Mouse (Mus musculus) splenic B cell, adult 2 months (primary cell): Measurements from ENCODE around the gene Tinagl1.

Source experiments
- DNase-seq: peaks from one replicate; pipeline ENCODE4 v3.0.0-alpha.2; 2011; ENCODE audit warnings: low read depth, low spot score
- H3K27me3 ChIP-seq: 2 replicates; pipeline ENCODE4 v1.6.1; 2012; ENCODE audit warnings: mild to moderate bottlenecking, low read length, moderate library complexity, mixed read lengths; ENCODE audit not compliant: control insufficient read depth, poor library complexity, insufficient read depth, severe bottlenecking
- H3K36me3 ChIP-seq: 2 replicates; pipeline ENCODE4 v1.6.1; 2012; ENCODE audit warnings: mild to moderate bottlenecking, low read length, moderate library complexity, mixed read lengths; ENCODE audit not compliant: control insufficient read depth, poor library complexity, insufficient read depth, severe bottlenecking

Gene Tinagl1

DNA sequence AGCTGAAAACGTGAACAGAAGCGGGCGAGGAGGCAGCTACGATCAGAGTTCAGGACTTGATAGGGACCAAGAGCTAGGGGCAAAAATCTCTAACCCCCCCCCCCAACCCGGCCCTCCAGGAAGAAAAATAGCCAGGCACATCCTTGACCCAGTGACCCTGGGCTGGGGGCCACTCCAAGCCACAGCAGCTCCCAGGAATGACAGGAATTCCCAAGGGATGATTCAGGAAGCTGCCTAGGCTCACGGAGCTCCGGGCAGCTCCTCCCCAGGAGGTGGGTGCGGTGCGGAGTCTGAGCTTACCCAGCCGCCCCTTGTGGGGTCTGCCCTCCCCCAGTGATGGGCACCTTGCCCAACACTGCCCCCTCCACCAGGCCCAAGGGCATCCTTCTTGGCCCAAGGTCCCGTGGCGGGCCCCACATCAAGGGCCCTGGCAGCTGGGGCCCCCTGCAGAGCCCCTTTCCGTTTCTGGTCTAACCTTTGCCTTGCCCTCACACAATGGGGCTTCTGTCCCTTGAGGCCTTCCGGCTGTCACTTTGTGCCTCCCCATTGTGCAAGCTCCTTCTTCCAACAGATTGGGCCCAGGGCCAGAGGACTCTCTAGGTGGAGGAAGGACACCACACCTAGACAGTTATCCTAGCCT is at the start of gene Tinagl1:
TSS of gene Tinagl1 (minus strand) at position 51 of the 640 bp plus-strand sequence.
- Histone ChIP-seq H3K27me3 (no peaks in the 10 kb centered on the region), H3K36me3 (no peaks in the 10 kb centered on the region)
- no peak for DNase-seq

DNA sequence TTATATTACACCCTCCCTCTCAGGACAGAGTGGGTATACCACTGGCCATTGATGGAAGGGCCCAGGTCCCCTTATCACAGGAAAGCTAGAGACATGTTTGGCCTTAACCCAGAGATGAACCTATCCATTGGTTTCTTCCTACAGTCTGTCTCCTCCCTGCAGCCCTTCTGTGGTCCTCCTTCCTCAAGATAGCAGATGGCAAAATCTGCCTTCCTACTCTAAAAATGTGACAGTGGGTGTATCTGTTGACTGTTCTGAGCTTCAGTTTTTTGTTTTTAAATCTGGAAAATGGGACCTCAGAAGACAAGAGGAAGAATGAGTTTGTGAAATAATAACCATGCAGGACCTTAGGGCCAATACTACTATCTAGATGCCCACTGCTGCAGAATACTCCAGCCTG is 49.1 kb upstream of the Tinagl1 start:
- no peak for DNase-seq
- no peaks in the 10 kb centered on the region for H3K27me3 ChIP-seq
- no peaks in the 10 kb centered on the region for H3K36me3 ChIP-seq

DNA sequence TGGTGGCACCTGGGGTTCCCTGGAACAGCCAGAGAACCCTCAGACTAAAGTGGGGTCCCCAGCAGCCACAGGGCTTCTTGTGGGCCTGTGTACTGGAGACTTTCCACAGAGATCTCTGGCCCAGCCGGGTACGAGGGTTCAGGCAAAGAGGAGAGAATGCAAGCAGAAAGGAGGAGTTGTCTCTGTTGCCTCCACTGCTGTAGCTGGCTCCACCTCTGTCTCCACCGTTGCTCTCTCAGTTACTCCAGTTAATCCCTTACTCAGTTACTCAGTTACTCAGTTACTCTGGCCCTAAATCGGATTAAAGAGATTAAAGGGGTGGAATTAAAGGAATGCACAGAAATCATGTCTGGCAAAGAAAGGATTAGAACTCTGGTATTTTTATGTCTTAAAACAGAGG is 47.3 kb upstream of the Tinagl1 start, which contains the start of gene Gm853:
TSS of gene Gm853 (minus strand) at position 223 of the 400 bp plus-strand sequence.
- Histone ChIP-seq H3K27me3 (no peaks in the 10 kb centered on the region), H3K36me3 (no peaks in the 10 kb centered on the region)
- DNase-seq, result no peak

DNA sequence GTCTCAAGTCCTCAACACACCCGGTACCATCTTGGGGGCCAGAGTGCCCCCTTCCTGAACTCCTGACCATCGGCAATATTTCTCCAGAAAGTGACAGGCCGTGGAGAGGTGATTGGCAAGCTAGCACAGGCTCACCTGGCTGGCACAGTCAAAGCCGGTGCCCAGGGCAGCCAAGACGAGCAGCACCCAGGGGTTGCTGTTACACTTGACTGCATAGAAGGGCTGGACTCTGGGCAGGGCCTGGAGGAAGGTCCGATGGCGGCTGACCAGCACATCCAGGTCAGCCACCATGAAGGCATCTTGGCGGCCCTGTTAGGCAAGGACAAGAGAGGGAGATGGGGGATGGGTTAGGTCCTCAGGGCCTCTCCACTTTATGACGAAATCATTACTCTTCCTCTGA is 45.3 kb upstream of the Tinagl1 start:
- Histone ChIP-seq H3K27me3 (no peaks in the 10 kb centered on the region), H3K36me3 (no peaks in the 10 kb centered on the region)
- DNase-seq, result no peak

DNA sequence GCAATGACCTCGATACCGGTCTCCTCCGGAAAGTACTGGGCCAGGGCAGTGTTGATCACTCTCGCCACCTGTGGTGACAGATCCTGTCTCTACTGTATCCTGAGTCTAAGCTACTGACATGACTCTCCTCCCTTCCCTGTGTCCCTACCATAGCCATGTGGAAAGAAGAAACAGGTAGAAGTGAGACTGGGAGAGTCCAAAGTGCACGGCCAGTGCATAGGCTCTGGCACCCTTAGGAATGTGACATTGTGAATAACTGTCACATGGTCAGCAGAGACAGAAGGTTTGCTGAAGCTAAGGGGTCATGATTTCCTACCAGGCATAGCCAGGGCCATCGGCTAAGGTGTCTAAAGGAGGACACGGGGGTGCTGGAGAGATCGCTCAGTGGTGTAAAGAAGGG is 40.5 kb upstream of the Tinagl1 start:
- Histone ChIP-seq H3K36me3 (no peaks in the 10 kb centered on the region), H3K27me3 (no peaks in the 10 kb centered on the region)
- no peak for DNase-seq

DNA sequence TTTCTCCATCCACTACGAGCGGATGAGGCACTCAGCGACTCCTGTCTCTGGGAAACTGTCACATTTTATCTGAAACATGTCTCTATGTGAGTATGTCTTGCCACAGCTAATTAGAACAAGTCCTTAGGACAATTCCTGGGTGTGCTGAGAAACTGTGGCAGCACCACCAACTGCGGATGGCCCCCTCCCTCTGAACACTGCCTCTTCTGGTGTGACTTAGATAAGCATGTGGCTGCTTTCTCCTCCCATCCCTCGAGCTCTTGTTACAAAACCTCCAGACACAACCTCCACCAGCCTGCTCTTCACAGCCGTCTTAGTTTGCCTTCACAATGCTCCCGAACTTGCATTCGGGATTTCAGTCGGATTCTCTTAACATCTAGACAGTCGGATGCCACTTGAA is 38.9 kb upstream of the Tinagl1 start:
- Histone ChIP-seq H3K27me3 (no peaks in the 10 kb centered on the region), H3K36me3 (no peaks in the 10 kb centered on the region)
- no peak for DNase-seq

DNA sequence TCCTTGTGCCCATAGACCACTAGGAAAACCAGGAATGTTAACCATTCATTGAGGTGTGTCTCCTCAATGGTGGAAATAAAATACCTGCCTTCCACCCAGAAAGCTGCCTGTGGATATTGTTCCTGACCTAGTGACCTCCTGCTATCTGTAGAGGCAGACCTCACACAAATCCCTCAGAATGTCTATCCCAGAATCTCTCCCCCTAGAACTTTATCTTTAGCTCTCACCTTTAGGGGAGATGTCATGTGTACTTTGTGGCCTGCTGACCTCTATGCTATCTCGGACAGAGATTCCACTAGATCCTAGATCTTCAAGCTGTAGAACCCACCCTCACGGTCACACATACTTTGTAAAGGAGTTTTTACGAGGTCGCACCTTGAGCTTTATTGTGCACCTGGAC is 38.3 kb upstream of the Tinagl1 start:
- Histone ChIP-seq H3K36me3 (no peaks in the 10 kb centered on the region), H3K27me3 (no peaks in the 10 kb centered on the region)
- DNase-seq, result no peak

DNA sequence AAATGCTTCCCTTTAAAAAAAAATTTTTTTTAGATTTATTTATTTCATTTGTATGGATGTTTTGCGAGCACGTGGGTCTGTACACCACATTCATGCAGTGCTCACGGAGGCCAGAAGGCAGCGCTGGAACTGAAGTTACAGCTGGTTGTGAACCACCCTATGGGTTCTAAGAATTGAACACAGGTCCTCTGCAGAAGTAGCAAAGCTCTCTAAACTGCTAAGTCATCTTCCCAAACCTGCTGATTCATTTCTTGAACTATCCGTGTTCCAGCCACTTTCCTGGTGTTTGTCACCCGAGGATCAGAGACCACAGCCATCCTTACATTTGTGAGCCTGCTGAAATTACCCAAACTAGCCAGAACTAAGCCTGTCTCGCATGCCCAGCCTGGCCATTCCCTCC is 37.5 kb upstream of the Tinagl1 start:
- Histone ChIP-seq H3K27me3 (no peaks in the 10 kb centered on the region), H3K36me3 (no peaks in the 10 kb centered on the region)
- no peak for DNase-seq

DNA sequence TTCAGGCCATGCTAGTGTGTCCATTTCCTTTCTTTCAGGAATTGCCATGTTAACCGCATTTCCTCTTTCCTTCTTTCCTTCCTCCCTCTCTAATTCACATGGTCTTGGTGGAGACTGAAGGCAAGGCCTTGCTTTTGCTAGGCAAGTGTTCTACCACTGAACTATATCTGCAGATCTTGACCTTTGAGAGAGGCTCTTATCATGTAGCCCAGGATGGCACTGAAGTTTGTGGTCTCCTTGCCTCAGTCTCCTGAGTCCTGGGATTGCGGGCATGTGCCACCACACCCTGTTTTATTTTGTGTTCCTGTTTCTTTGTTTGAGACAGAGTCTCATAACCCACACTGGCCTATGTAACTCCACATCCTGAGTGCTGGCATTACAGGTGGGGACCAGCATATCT is 36.9 kb upstream of the Tinagl1 start:
- H3K27me3 ChIP-seq, result no peaks in the 10 kb centered on the region
- H3K36me3 ChIP-seq, result no peaks in the 10 kb centered on the region
- DNase-seq, result no peak

DNA sequence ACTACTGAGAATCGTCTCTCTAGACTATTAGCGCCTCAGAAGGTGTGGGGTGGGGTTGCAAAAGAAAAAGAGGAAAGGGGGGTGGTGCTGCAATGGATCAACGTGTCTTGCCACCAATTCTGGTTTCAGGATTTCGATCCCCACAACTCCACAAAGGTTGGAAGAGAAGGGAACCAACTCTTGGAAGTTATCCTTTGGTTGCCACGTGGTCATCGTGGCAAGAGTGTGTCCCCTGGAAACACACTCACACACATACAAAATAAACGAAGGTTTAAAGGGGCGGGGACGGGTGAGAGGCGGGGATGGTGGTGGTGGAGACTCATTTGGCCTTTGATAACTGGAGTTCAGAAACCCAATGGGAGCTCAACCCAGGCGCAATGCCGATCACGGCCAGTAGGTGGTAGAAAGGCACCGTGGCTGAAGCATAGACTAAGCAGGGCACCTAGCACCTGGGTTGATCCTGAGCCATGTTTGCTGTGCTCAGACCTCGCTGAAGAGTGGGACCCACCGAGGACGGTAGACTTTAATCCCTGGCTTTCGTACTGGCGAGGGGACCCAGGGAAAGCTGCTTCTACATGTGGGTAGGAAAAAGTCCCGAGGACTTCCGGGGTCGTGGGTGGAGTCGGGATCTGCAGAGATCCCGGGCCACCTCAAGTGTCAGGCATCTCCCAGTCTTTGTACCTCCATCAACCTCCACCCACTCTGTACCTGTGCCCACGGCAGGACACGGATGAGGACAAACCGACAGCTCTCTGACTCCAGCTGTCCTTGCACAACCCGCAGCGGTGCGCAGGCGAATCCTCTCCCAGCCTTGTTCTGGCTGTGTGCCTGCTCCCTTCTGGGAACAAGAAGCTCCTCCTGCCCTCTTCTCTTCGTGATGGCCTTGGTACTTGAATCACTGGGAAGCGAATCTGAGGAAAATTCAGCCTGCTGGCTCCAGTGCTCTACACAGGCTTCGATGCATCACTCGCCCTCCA is 24.1 kb upstream of the Tinagl1 start:
- Histone ChIP-seq H3K27me3 (no peaks in the 10 kb centered on the region), H3K36me3 (no peaks in the 10 kb centered on the region)
- DNase-seq, result peak; percentile 67

DNA sequence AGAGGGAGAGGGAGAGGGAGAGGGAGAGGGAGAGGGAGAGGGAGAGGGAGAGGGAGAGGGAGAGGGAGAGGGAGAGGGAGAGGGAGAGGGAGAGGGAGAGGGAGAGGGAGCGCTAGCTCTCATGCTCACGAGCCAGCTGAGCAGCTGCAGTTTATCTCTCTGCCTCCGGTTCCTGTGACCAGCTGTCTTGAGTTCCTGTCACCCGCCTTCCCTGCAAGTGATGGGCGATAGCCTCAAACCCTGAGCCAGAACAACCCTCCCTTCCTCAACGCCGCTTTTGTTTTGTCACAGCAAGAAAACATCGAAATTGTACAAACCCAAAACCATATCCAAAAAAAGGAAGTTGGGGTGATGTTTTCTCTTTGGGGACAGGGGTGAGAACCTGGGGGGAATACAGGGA is 21.6 kb upstream of the Tinagl1 start:
- no peaks in the 10 kb centered on the region for H3K36me3 ChIP-seq
- H3K27me3 ChIP-seq, result no peaks in the 10 kb centered on the region
- DNase-seq, result no peak

DNA sequence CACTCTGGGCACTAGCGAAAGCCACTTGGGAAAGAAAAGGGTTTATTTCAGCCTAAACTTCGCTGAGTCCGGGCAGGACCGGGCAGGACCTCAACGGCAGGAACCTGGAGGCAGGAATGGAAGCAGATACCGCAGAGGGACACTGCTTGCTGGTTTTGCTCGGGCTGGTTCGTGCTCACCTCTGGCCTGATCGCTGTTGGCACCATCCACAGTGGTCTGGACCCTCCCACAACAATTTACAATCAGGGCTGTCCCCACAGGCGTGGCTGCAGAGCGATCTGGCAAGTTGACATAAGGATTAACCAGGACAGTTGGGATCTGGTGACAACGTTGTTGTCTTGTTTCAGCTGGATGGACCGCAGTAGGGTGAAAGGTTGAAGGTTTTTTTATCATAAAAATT is 21.0 kb upstream of the Tinagl1 start:
- Histone ChIP-seq H3K36me3 (no peaks in the 10 kb centered on the region), H3K27me3 (no peaks in the 10 kb centered on the region)
- DNase-seq, result no peak

DNA sequence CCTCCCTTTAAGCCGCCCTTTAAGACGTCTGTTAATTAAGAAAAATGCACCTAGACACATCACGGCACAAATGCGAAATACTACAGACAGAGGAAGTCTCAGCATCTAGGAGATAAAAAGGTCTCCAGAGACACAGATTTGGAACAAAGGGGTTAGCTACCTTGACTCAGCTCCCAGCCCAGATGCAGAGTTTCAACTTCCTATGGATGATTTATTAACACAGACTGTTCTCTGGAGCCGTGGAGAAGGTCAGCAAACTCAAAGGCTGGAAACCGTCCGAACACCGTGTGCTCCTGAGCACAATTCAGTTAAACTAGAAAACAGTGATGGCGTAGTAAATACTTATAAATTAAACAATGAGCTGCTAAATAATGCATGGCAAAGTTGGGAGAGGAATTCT is 17.3 kb upstream of the Tinagl1 start:
- no peaks in the 10 kb centered on the region for H3K27me3 ChIP-seq
- DNase-seq, result no peak
- no peaks in the 10 kb centered on the region for H3K36me3 ChIP-seq

DNA sequence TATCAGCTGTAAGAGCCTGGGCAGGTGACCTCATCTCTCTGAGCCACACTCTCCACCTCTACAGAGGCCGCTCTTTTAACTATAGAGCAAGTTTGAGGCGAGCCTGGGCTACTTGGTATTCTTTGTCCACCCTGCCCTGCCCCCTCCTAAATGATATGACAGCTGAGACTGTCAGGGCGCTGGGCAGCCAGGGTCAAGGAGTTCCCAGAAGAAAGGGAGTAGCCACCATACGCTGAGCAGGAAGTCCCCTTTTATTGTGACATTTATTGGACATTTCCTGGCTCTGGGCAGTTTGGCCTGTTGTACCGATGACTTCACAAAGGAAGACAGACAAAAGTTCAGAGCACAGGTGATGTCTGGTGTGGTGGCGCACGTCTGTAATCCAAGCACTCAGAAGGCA is 14.7 kb upstream of the Tinagl1 start:
- H3K27me3 ChIP-seq, result 0 out of 2 replicates have a peak, but pooled peaks cover 2% of the 10 kb centered on the region
- DNase-seq, result no peak
- no peaks in the 10 kb centered on the region for H3K36me3 ChIP-seq

DNA sequence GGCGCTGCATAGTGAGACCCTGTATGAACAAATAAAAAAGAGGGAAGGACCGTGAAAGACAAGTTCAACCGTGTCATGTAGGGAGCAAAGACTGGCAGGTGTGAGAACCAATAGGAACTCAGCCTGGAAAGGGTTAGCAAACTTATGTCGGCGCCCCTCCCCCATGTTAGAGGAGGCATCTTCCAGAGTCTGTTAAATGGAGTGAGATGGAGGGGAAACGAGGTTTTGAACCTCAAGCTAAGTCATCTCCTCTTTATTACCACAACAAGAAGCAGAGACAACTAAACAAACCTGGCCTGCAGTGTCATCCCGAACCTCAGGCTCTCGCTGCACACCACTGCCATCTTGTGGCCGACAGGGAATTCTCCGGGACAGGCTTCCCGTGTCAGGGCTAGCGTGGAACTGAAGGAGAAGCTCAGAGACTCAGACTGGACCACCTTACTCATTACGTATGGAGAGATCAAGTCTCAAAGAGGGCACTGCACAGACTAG is 13.9 kb upstream of the Tinagl1 start:
- peak; percentile 75 for DNase-seq
- H3K27me3 ChIP-seq, result 0 out of 2 replicates have a peak, but pooled peaks cover 2% of the 10 kb centered on the region
- H3K36me3 ChIP-seq, result no peaks in the 10 kb centered on the region
